Mouse (Mus musculus): Measurements from ENCODE around the gene St3gal2. TPM values are rescaled to one million over a fixed set of nuclear protein-coding genes. Genes with fewer than 3 reads are reported as not detected.
A peak's percentile ranks its signal among the peaks of the same experiment; 100 is the strongest.
"Not testable (repeated sequence)": the region's sequence is repeated elsewhere in the genome, so short reads cannot be mapped to it uniquely, and the experiment has no call there.

The St3gal2 gene
- polyA plus RNA-seq, 1 experiment, result 29.4 TPM

DNA sequence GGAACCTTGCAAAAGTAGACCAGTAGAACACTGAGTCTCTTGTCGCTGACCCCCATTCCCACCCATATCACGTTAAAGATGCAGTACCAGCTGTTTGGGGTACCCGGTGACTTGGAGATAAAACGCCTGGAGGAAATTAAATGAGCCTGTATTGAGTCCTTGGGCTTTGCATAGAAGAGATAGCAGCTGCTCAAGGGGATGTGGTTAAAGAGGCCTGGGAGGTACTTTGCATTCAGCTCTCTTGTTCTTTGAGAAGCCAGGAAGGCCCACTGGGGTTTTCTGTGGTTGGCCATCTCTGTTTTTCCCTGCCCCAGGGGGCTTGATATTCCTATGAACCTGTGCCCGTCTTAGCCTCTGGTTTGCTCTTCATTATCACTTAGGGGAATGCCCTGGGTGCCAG lies 9.3 kb downstream of the St3gal2 start:
- Histone ChIP-seq H3K4me1 (ENCODE audit: control insufficient read depth, insufficient read depth, low read length) (peaks cover 5% of the 10 kb centered on the region; the same call in 1 of the 2 replicates), H3K27ac (ENCODE audit: control insufficient read depth, insufficient read depth, low read depth, low read length, poor library complexity) (peak overlapping the region; percentile 73), H3K4me3 (replicated peaks; ENCODE audit: control insufficient read depth, low read depth, low read length) (no peak overlapping the region)
- no peak for TF ChIP-seq CTCF (IDR thresholded peaks at IDR 0.05; ENCODE audit: control insufficient read depth, insufficient read depth, low read length)
- no peak for TF ChIP-seq POLR2A (IDR thresholded peaks at IDR 0.05; ENCODE audit: borderline replicate concordance, control insufficient read depth, low read depth, low read length)
- WGBS, result 10% methylated on average over 5 of the region's 5 CpGs

DNA sequence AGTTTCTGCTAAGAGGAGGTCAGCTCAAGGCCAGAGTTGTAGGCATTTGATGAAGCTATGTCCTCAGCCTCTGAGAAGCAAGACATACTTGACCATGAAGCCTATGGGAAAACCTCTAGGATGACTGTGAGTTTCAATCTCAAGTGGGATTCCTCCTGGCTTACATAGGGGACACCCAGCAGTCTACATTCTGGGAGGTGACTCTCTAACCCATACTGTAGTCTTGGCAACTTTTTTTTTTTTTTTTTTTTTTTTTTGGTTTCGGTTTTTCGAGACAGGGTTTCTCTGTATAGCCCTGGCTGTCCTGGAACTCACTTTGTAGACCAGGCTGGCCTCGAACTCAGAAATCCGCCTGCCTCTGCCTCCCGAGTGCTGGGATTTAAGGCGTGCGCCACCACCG lies 9.9 kb downstream of the St3gal2 start:
- not testable (repeated sequence) for H3K4me1 ChIP-seq (ENCODE audit: control insufficient read depth, insufficient read depth, low read length); H3K4me3 ChIP-seq (replicated peaks; ENCODE audit: control insufficient read depth, low read depth, low read length)
- H3K27ac ChIP-seq (ENCODE audit: control insufficient read depth, insufficient read depth, low read depth, low read length, poor library complexity), result peak overlapping the region; percentile 6; the same call in 1 of the 2 replicates
- WGBS, result 66% methylated on average over 8 of the region's 8 CpGs

DNA sequence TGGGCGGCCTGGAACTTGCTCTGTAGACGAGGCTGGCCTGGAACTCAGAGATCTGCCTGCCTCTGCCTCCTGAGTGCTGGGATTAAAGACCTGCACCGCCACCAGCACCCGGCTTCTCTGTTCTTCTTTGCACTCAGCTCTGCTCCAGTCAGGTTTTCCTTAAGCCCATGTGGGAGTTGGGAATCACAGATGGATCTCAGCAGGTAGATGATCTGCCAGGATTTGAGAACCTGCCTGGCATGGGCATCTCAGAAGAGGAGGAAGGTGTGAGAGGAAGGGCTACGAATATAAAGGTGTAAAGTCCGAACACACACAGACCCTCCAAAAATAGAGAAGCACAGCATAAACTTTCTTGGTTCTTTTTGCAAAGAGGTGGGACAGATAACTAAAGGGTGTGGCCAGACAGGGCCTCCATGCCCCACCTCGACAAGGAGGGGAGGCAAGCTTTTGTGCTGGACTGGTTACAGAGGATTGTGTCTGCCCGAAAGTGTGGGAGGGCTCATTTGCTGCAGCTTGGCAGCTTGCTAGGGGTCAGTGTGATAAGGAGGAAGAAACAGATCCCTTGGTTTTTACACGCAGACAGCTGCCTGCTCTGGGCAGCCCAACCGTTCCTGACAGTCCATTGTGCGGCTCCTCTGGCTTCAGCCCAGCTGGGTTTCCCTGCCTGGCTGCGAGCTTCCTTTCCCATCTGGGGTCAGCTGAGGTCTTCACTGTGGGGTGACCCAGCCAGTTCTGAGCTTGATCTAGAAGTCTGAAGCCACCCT lies 11.6 kb downstream of the St3gal2 start:
- Histone ChIP-seq H3K27ac (ENCODE audit: control insufficient read depth, insufficient read depth, low read depth, low read length, poor library complexity) (peak overlapping the region; percentile 31; the same call in 1 of the 2 replicates), H3K4me1 (ENCODE audit: control insufficient read depth, insufficient read depth, low read length) (peaks cover 1% of the 10 kb centered on the region; the same call in 1 of the 2 replicates), H3K4me3 (replicated peaks; ENCODE audit: control insufficient read depth, low read depth, low read length) (no peak overlapping the region)
- TF ChIP-seq CTCF (IDR thresholded peaks at IDR 0.05; ENCODE audit: control insufficient read depth, insufficient read depth, low read length) (no peak), POLR2A (IDR thresholded peaks at IDR 0.05; ENCODE audit: borderline replicate concordance, control insufficient read depth, low read depth, low read length) (no peak)
- 39% methylated on average over 12 of the region's 12 CpGs for WGBS

DNA sequence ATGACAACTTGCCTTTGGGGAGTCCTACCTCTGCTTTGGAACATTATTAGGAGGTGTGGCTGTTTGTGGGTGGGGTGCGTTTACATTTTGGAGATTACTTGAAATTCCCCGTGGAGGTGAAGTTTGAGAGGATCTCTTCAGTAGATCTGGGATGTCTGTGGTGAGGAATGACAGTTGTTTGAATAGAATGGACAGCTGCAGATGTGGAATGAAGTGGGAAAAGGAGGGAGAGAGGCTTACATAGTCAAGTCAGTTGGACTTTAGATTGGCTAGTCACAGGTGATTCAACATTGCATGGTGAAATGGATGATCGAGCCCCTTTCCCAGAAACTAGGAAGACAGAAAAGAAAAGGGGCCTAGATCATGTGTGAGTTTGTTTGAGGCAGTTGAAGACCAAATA lies 12.7 kb downstream of the St3gal2 start:
- TF ChIP-seq POLR2A (IDR thresholded peaks at IDR 0.05; ENCODE audit: borderline replicate concordance, control insufficient read depth, low read depth, low read length), result no peak
- no peak for TF ChIP-seq CTCF (IDR thresholded peaks at IDR 0.05; ENCODE audit: control insufficient read depth, insufficient read depth, low read length)
- Histone ChIP-seq H3K4me3 (replicated peaks; ENCODE audit: control insufficient read depth, low read depth, low read length) (no peak overlapping the region), H3K27ac (ENCODE audit: control insufficient read depth, insufficient read depth, low read depth, low read length, poor library complexity) (no peak overlapping the region), H3K4me1 (ENCODE audit: control insufficient read depth, insufficient read depth, low read length) (peaks cover 1% of the 10 kb centered on the region; the same call in 1 of the 2 replicates)
- WGBS, result 61% methylated on average over 3 of the region's 3 CpGs

DNA sequence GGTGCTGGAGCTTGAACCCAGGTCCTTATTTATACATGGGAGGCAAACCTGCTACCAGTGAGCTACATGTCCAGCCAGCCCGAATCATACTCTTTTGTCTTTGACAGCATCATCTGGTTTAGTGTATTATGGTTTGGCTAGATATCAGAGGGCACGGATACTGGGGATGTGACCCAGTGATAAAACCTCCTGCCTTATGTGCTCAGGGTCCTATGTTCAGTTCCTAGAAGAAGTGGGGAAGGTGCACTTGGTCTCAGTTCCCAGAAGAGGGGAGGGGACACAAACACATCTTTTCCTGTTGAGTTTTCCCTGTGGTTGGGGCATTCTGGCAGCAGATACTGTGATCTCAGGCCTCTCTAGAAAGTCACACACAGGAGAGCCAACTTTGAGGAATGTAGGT lies 13.6 kb downstream of the St3gal2 start:
- WGBS, result 44% methylated on average over 2 of the region's 2 CpGs
- H3K4me3 ChIP-seq (replicated peaks; ENCODE audit: control insufficient read depth, low read depth, low read length), result no peak overlapping the region
- TF ChIP-seq CTCF (IDR thresholded peaks at IDR 0.05; ENCODE audit: control insufficient read depth, insufficient read depth, low read length), result no peak
- no peak for TF ChIP-seq POLR2A (IDR thresholded peaks at IDR 0.05; ENCODE audit: borderline replicate concordance, control insufficient read depth, low read depth, low read length)
- no peak overlapping the region for H3K27ac ChIP-seq (ENCODE audit: control insufficient read depth, insufficient read depth, low read depth, low read length, poor library complexity)
- peaks cover 1% of the 10 kb centered on the region; the same call in 1 of the 2 replicates for H3K4me1 ChIP-seq (ENCODE audit: control insufficient read depth, insufficient read depth, low read length)

DNA sequence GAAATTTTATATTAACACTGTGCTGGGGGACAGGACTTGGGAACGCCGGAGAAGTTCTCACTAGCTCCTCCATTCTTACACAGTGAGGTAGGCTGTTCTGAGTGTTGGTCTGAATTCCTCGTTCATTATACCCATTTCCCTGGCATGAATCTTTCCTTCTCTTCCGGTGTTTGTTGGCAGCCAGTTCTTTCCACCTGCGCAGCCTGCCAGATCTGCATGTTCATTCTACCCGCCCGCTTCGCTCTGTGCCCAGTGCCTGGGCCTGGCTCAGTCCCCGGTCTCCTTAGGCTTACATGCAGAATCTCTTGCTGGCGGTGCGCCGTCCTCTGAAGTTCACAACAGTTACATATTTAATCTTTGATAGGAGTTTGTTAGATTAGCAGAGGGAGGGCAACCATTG lies 16.5 kb downstream of the St3gal2 start:
- no peak overlapping the region for H3K27ac ChIP-seq (ENCODE audit: control insufficient read depth, insufficient read depth, low read depth, low read length, poor library complexity)
- WGBS, result 72% methylated on average over 12 of the region's 12 CpGs
- TF ChIP-seq CTCF (IDR thresholded peaks at IDR 0.05; ENCODE audit: control insufficient read depth, insufficient read depth, low read length) (no peak), POLR2A (IDR thresholded peaks at IDR 0.05; ENCODE audit: borderline replicate concordance, control insufficient read depth, low read depth, low read length) (no peak)
- H3K4me3 ChIP-seq (replicated peaks; ENCODE audit: control insufficient read depth, low read depth, low read length), result no peak overlapping the region
- H3K4me1 ChIP-seq (ENCODE audit: control insufficient read depth, insufficient read depth, low read length), result peaks cover 5% of the 10 kb centered on the region

DNA sequence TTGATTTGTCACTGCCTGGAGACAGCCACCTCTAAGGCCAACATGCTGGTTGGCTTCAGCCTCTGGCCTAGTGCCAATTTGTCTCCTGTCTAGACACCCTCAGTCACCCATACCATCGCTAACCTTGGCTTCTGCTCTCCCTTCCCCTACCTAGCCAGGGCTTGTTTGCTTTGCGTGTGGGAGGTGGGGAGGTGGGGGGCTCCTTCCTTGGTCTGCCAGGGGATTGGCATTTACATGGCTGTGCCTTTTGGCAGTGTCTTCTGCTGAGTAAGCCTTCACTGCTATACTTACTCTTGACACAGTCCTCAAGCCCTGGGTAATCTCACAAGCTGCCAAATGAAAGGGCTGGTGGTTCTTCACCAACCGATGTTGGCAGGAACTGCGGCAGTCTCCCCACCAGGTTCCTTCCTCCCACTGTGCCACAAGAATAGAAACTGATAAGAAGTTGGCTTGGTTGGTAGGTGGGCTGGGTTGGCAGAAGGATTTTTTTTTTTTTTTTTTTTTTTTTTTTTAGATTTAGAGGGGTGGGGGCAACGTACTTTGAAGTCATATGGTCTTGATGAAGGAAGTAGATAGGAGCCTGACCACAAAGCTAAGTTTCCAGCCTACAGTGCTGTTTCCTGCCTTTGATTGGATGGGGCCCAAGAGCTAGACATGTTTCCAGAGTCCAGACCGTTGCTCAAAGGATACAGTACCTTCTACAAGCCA lies 19.3 kb downstream of the St3gal2 start:
- H3K4me3 ChIP-seq (replicated peaks; ENCODE audit: control insufficient read depth, low read depth, low read length), result no peak overlapping the region
- 1% methylated on average over 6 of the region's 6 CpGs for WGBS
- H3K27ac ChIP-seq (ENCODE audit: control insufficient read depth, insufficient read depth, low read depth, low read length, poor library complexity), result peak overlapping the region; percentile 57
- no peak for TF ChIP-seq POLR2A (IDR thresholded peaks at IDR 0.05; ENCODE audit: borderline replicate concordance, control insufficient read depth, low read depth, low read length)
- TF ChIP-seq CTCF (IDR thresholded peaks at IDR 0.05; ENCODE audit: control insufficient read depth, insufficient read depth, low read length), result no peak
- peaks cover 6% of the 10 kb centered on the region for H3K4me1 ChIP-seq (ENCODE audit: control insufficient read depth, insufficient read depth, low read length)

DNA sequence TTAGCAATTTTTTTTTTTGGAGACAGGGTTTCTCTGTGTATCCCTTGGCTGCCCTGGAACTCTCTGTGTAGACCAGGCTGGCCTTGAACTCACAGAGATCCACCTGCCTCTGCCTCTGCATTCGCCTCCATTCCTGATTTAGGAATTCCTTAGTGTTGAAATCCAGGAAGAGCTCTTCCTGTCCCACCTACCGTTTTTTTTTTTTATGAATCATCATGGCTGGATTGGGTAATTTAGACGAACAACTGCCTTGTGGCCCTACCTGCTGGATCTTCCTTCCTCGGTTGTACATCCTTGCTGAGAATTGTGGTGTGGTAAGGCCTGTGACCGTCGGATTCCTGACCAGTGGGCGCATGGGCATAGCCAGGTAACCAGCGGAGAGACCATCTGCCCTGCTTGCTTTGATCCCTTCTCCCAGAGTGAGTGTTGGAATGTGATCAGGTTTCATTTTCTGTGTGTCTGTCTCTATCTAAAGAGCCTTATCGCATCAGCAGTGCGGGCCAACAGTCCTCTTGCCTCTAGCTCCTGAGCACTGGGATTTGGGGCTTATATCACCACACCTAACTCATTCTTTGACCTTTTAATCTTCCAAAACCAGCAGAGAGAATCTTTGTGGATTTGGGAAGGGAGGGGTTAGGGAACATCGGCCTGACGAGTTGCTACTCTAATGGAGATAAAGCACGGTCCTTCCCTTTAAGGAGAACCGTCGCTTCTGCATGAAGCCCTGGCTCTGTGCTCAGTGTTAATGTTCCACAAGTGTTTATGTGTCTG lies 21.1 kb downstream of the St3gal2 start:
- Histone ChIP-seq H3K4me3 (replicated peaks; ENCODE audit: control insufficient read depth, low read depth, low read length) (no peak overlapping the region), H3K27ac (ENCODE audit: control insufficient read depth, insufficient read depth, low read depth, low read length, poor library complexity) (no peak overlapping the region), H3K4me1 (ENCODE audit: control insufficient read depth, insufficient read depth, low read length) (peaks cover 7% of the 10 kb centered on the region)
- no peak for TF ChIP-seq POLR2A (IDR thresholded peaks at IDR 0.05; ENCODE audit: borderline replicate concordance, control insufficient read depth, low read depth, low read length)
- TF ChIP-seq CTCF (IDR thresholded peaks at IDR 0.05; ENCODE audit: control insufficient read depth, insufficient read depth, low read length), result no peak
- WGBS, result 61% methylated on average over 15 of the region's 15 CpGs

All from bone marrow, adult 2 months (tissue).